Mouse (Mus musculus) c-Kit-positive CD71-positive TER-119-negative erythroid progenitor cells, embryonic 14.5 days (primary cell): ENCODE measurements around the gene Atf7.

Experiments used
- DNase-seq: peaks from one replicate; pipeline ENCODE4 v3.0.0-alpha.2; 2013; ENCODE audit warnings: low read depth

The Atf7 gene

GRCm38 (mm10) chr15:102546677-102547427 lies 78.4 kb downstream of the Atf7 start:
- no peak for DNase-seq

- no peak for DNase-seq
Measured at GRCm38 (mm10) chr15:102546246-102546645, 79.0 kb downstream of the Atf7 start.

GRCm38 (mm10) chr15:102544801-102545200 lies 80.5 kb downstream of the Atf7 start:
- no peak for DNase-seq

- DNase-seq = no peak
Measured at GRCm38 (mm10) chr15:102533926-102534325, 91.3 kb downstream of the Atf7 start.

- no peak for DNase-seq
Measured at GRCm38 (mm10) chr15:102532106-102532900, 93.0 kb downstream of the Atf7 start.

GRCm38 (mm10) chr15:102531586-102531985 lies 93.7 kb downstream of the Atf7 start:
- no peak for DNase-seq

- no peak for DNase-seq
Measured at GRCm38 (mm10) chr15:102530566-102530965, 94.7 kb downstream of the Atf7 start.

- no peak for DNase-seq
Measured at GRCm38 (mm10) chr15:102528396-102528795, 96.9 kb downstream of the Atf7 start.

- DNase-seq = no peak
Measured at GRCm38 (mm10) chr15:102527936-102528335, 97.3 kb downstream of the Atf7 start.

- DNase-seq = no peak
Measured at GRCm38 (mm10) chr15:102526111-102527002, 98.9 kb downstream of the Atf7 start.

- peak; percentile 70 for DNase-seq
Measured at GRCm38 (mm10) chr15:102524892-102525485, 100.3 kb downstream of the Atf7 start, which contains the start of gene Npff. TSS of gene Npff (minus strand) at chr15:102524942.

GRCm38 (mm10) chr15:102521480-102521879 lies 103.8 kb downstream of the Atf7 start:
- DNase-seq = no peak

GRCm38 (mm10) chr15:102520416-102520815 lies 104.8 kb downstream of the Atf7 start:
- DNase-seq = peak; percentile 73

- no peak for DNase-seq
Measured at GRCm38 (mm10) chr15:102519211-102520141, 105.8 kb downstream of the Atf7 start.

- DNase-seq = no peak
Measured at GRCm38 (mm10) chr15:102518859-102519201, 106.4 kb downstream of the Atf7 start.

GRCm38 (mm10) chr15:102517976-102518858 lies 107.0 kb downstream of the Atf7 start, which contains the start of gene Tarbp2:
TSS of gene Tarbp2 (plus strand) at chr15:102518192.
- DNase-seq = peak; percentile 99

- DNase-seq = no peak
Measured at GRCm38 (mm10) chr15:102517631-102517975, 107.7 kb downstream of the Atf7 start.

- DNase-seq = peak; percentile 38
Measured at GRCm38 (mm10) chr15:102516728-102517404, 108.4 kb downstream of the Atf7 start, which contains the start of gene Map3k12. TSS of gene Map3k12 (minus strand) at chr15:102517064.

- DNase-seq = no peak
Measured at GRCm38 (mm10) chr15:102516293-102516692, 109.0 kb downstream of the Atf7 start.
